In genomic region chr11:49903333-49903732, GRCm38 (mm10) we compare ENCODE assay signal across 9 mouse cellular contexts. TPM values are rescaled to one million over a fixed set of nuclear protein-coding genes. Genes with fewer than 3 reads are reported as not detected.
DNase-seq lines count a peak whose midpoint lies in the region; ATAC-seq lines count a peak whose summit lies in the region.
"Had no signal": no experiment of that assay in that cellular context is flagged by ENCODE, and none has a peak within 500 bp of the region (broad histone marks: within the 10 kb centered on the region; RNA-seq: fewer than 3 reads in every experiment).

No protein-coding gene starts in this region.

- no peaks in the 10 kb centered on the region for H3K36me3 ChIP-seq in embryonic facial prominence, embryonic 11.5 days (replicated peaks; ENCODE audit: control insufficient read depth, insufficient read depth, low read depth, low read length)
- no peaks in the 10 kb centered on the region for H3K36me3 ChIP-seq in hindbrain, embryonic 14.5 days (replicated peaks; ENCODE audit: control insufficient read depth, insufficient read depth)
- no peaks in the 10 kb centered on the region for H3K36me3 ChIP-seq in limb, embryonic 10.5 days
- H3K36me3 ChIP-seq in neural tube, embryonic 15.5 days, result no peaks in the 10 kb centered on the region

- 10% methylated on average over 7 of the region's 7 CpGs for WGBS in embryonic facial prominence, embryonic 11.5 days
- WGBS in hindbrain, embryonic 14.5 days, result 16% methylated on average over 7 of the region's 7 CpGs
- WGBS in limb, embryonic 10.5 days, result 16% methylated on average over 7 of the region's 7 CpGs
- WGBS in neural tube, embryonic 15.5 days, result 19% methylated on average over 7 of the region's 7 CpGs

- no peak for ATAC-seq in embryonic facial prominence, embryonic 11.5 days (replicated peaks; ENCODE audit: insufficient number of reproducible peaks, low FRiP score, low TSS enrichment, low read depth)
- ATAC-seq in hindbrain, embryonic 14.5 days (ENCODE audit: low FRiP score), result no peak
- ATAC-seq in neural tube, embryonic 15.5 days (ENCODE audit: low FRiP score), result no peak

- H3K4me1 ChIP-seq in embryonic facial prominence, embryonic 11.5 days (ENCODE audit: control insufficient read depth, insufficient read depth, low read length), result no peaks in the 10 kb centered on the region
- peaks cover 12% of the 10 kb centered on the region for H3K4me1 ChIP-seq in hindbrain, embryonic 14.5 days (replicated peaks; ENCODE audit: control insufficient read depth, insufficient read depth, low read length)
- H3K4me1 ChIP-seq in limb, embryonic 10.5 days, result peaks cover 19% of the 10 kb centered on the region
- peaks cover 18% of the 10 kb centered on the region for H3K4me1 ChIP-seq in neural tube, embryonic 15.5 days

- no peak overlapping the region for H3K9ac ChIP-seq in embryonic facial prominence, embryonic 11.5 days (replicated peaks; ENCODE audit: low read length)
- no peak overlapping the region for H3K9ac ChIP-seq in hindbrain, embryonic 14.5 days
- no peak overlapping the region for H3K9ac ChIP-seq in neural tube, embryonic 15.5 days (replicated peaks)

- H3K9me3 ChIP-seq in embryonic facial prominence, embryonic 11.5 days (replicated peaks; ENCODE audit: control insufficient read depth, low read length), result no peaks in the 10 kb centered on the region
- no peaks in the 10 kb centered on the region for H3K9me3 ChIP-seq in hindbrain, embryonic 14.5 days (ENCODE audit: control insufficient read depth, low read length)
- no peaks in the 10 kb centered on the region for H3K9me3 ChIP-seq in limb, embryonic 10.5 days (replicated peaks)
- H3K9me3 ChIP-seq in neural tube, embryonic 15.5 days (replicated peaks), result no peaks in the 10 kb centered on the region

- no peak overlapping the region for H3K4me3 ChIP-seq in embryonic facial prominence, embryonic 11.5 days (ENCODE audit: low read depth, low read length)
- no peak overlapping the region for H3K4me3 ChIP-seq in hindbrain, embryonic 14.5 days (replicated peaks; ENCODE audit: low read length)
- no peak overlapping the region for H3K4me3 ChIP-seq in limb, embryonic 10.5 days
- no peak overlapping the region for H3K4me3 ChIP-seq in neural tube, embryonic 15.5 days (replicated peaks)
- H3K4me3 ChIP-seq: myocyte had no signal

- no peak overlapping the region for H3K4me2 ChIP-seq in embryonic facial prominence, embryonic 11.5 days (ENCODE audit: low read depth, low read length)
- H3K4me2 ChIP-seq in hindbrain, embryonic 14.5 days (replicated peaks), result no peak overlapping the region
- peak overlapping the region; percentile 96; the same call in 1 of the 2 replicates for H3K4me2 ChIP-seq in neural tube, embryonic 15.5 days

- peak; percentile 80 for DNase-seq in layer of hippocampus, adult 11-12 months (ENCODE audit: low spot score)
- no peak for DNase-seq in layer of hippocampus, adult 9-10 months (ENCODE audit: low spot score)
- peak; percentile 74 to 80 for DNase-seq in adrenal gland, postnatal 36 days
- peak; percentile 67 for DNase-seq in embryonic facial prominence, embryonic 11.5 days (ENCODE audit: low spot score)
- DNase-seq in hindbrain, embryonic 14.5 days (ENCODE audit: low spot score), result peak; percentile 74
- DNase-seq in limb, embryonic 10.5 days (ENCODE audit: low spot score), result peak; percentile 76
- DNase-seq in thymus, postnatal 14 days, result peak; percentile 69

- peaks cover 20% of the 10 kb centered on the region for H3K27me3 ChIP-seq in embryonic facial prominence, embryonic 11.5 days (ENCODE audit: control insufficient read depth, insufficient read depth, low read length)
- H3K27me3 ChIP-seq in hindbrain, embryonic 14.5 days (ENCODE audit: control insufficient read depth, insufficient read depth, low read length), result peaks cover 24% of the 10 kb centered on the region
- peaks cover 48% of the 10 kb centered on the region for H3K27me3 ChIP-seq in limb, embryonic 10.5 days (ENCODE audit: low read depth, poor library complexity, severe bottlenecking)
- peaks cover 28% of the 10 kb centered on the region for H3K27me3 ChIP-seq in neural tube, embryonic 15.5 days (replicated peaks)

- H3K27ac ChIP-seq in embryonic facial prominence, embryonic 11.5 days (replicated peaks; ENCODE audit: low read depth, low read length), result no peak overlapping the region
- no peak overlapping the region for H3K27ac ChIP-seq in hindbrain, embryonic 14.5 days
- no peak overlapping the region for H3K27ac ChIP-seq in limb, embryonic 10.5 days
- H3K27ac ChIP-seq in neural tube, embryonic 15.5 days (replicated peaks), result no peak overlapping the region

RNA-seq across cellular contexts. Expression of gene Rasgef1c, which starts 1.7 kb away (rescaled TPM):
- under 1 TPM; 0.70 to 0.72 TPM for total RNA-seq in adrenal gland, postnatal 36 days (2021)
- polyA plus RNA-seq in embryonic facial prominence, embryonic 11.5 days (2014; fragmentation: Nextera tagmentation; extraction: Ambion mirVana), result 0.29 and 0.91 TPM in 2 replicates
- polyA plus RNA-seq in hindbrain, embryonic 14.5 days (2014; fragmentation: Nextera tagmentation; extraction: Ambion mirVana), result 31.7 and 35.3 TPM in 2 replicates
- polyA plus RNA-seq in limb, embryonic 10.5 days (2016; fragmentation: Nextera tagmentation; extraction: Ambion mirVana), result 0.15 TPM in 1 of 2 replicates, not detected in the other
- 25.2 and 31.0 TPM in 2 replicates for polyA plus RNA-seq in neural tube, embryonic 15.5 days (2015; fragmentation: Nextera tagmentation; extraction: Ambion mirVana)
- polyA plus RNA-seq: myocyte had no signal

RNA-seq across cellular contexts. Expression of gene Mapk9, which starts 56.8 kb away (rescaled TPM):
- total RNA-seq in adrenal gland, postnatal 36 days (2021), result 10 to 100 TPM; 56.3 to 67.4 TPM
- 43.1 and 43.7 TPM in 2 replicates for polyA plus RNA-seq in embryonic facial prominence, embryonic 11.5 days (2014; fragmentation: Nextera tagmentation; extraction: Ambion mirVana)
- polyA plus RNA-seq in hindbrain, embryonic 14.5 days (2014; fragmentation: Nextera tagmentation; extraction: Ambion mirVana), result 86.6 and 94.9 TPM in 2 replicates
- 22.4 and 31.1 TPM in 2 replicates for polyA plus RNA-seq in limb, embryonic 10.5 days (2016; fragmentation: Nextera tagmentation; extraction: Ambion mirVana)
- 64.2 and 73.5 TPM in 2 replicates for polyA plus RNA-seq in neural tube, embryonic 15.5 days (2015; fragmentation: Nextera tagmentation; extraction: Ambion mirVana)

Comparison
In these comparisons a context has a peak if more than half of its experiments do, and no peak if none do; other contexts are left out.
1. RNA of gene Rasgef1c, which starts 1.7 kb away (polyA plus RNA-seq): 31.7 to 35.3 TPM in hindbrain, embryonic 14.5 days and 25.2 to 31.0 TPM in neural tube, embryonic 15.5 days; 0.29 to 0.91 TPM in embryonic facial prominence, embryonic 11.5 days and 0.15 TPM in limb, embryonic 10.5 days; every median in the first group is over 10 times any median in the second.